Mouse (Mus musculus) cortical plate, adult 2 months (tissue): ENCODE measurements around the gene Cxcr1. TPM values are rescaled to one million over a fixed set of nuclear protein-coding genes. Genes with fewer than 3 reads are reported as not detected.

Experiments
- H3K27ac ChIP-seq: fragments of 200-500 bp; 2 replicates; pipeline ENCODE4 v1.5.1; 2012; ENCODE audit warnings: low read length, control low read depth, inconsistent platforms; ENCODE audit not compliant: insufficient read depth
- H3K4me1 ChIP-seq: fragments of 200-500 bp; 2 replicates; pipeline ENCODE4 v1.6.1; 2011; ENCODE audit warnings: low read length; ENCODE audit not compliant: control insufficient read depth, insufficient read depth
- H3K4me3 ChIP-seq: fragments of 200-500 bp; 2 replicates; pipeline ENCODE4 v1.5.1; 2011; ENCODE audit warnings: mild to moderate bottlenecking, low read length, control low read depth; ENCODE audit not compliant: insufficient read depth
- CTCF ChIP-seq: fragments of 200-500 bp; IDR thresholded peaks from 2 replicates; pipeline ENCODE4 v1.5.1; 2011; ENCODE audit warnings: mild to moderate bottlenecking, control low read depth, low read length; ENCODE audit not compliant: insufficient read depth; ENCODE audit errors: extremely low read depth
- POLR2A ChIP-seq: fragments of 200-500 bp; IDR thresholded peaks from 2 replicates; pipeline ENCODE4 v1.6.1; 2011; ENCODE audit warnings: mild to moderate bottlenecking, low read length, control low read depth; ENCODE audit not compliant: insufficient read depth; ENCODE audit errors: extremely low read depth
- polyA plus RNA-seq: library from polyadenylated mRNA; depleted of rRNA; stranded (reverse); fragments of >200 nt; gene quantifications from 2 replicates; pipeline ENCODE4 v1.2.3, GENCODE M21; 2012

The Cxcr1 gene
- polyA plus RNA-seq, 1 experiment, result not detected

GRCm38 (mm10) chr1:74197726-74198470, 3.5 kb upstream of the Cxcr1 start:
- H3K4me3 ChIP-seq, result no peak overlapping the region
- peaks cover 3% of the 10 kb centered on the region; the same call in 1 of the 2 replicates for H3K4me1 ChIP-seq
- TF ChIP-seq CTCF, result no peak
- TF ChIP-seq POLR2A, result peak; percentile 55; the same call in 1 of the 2 replicates
- H3K27ac ChIP-seq, result no peak overlapping the region; the same call in 1 of the 2 replicates

- H3K27ac ChIP-seq, result no peak overlapping the region
- H3K4me1 ChIP-seq, result peaks cover 3% of the 10 kb centered on the region; the same call in 1 of the 2 replicates
- no peak overlapping the region for H3K4me3 ChIP-seq
Measured at GRCm38 (mm10) chr1:74196621-74197419, 2.4 kb upstream of the Cxcr1 start.

GRCm38 (mm10) chr1:74195961-74196360, 1.5 kb upstream of the Cxcr1 start:
- no peak overlapping the region for H3K4me3 ChIP-seq
- TF ChIP-seq POLR2A (no peak), CTCF (peak; percentile 51)
- H3K27ac ChIP-seq, result no peak overlapping the region
- H3K4me1 ChIP-seq, result peaks cover 3% of the 10 kb centered on the region; the same call in 1 of the 2 replicates

More at GRCm38 (mm10) chr1:74196621-74197419, 2.4 kb upstream of the Cxcr1 start:
- TF ChIP-seq CTCF (no peak), POLR2A (no peak)

- TF ChIP-seq POLR2A, result no peak
- TF ChIP-seq CTCF, result no peak
- Histone ChIP-seq H3K4me3 (no peak overlapping the region), H3K27ac (no peak overlapping the region), H3K4me1 (no peaks in the 10 kb centered on the region)
Measured at GRCm38 (mm10) chr1:74192711-74193110, 1.7 kb downstream of the Cxcr1 start.

- TF ChIP-seq CTCF, result no peak
- no peak for TF ChIP-seq POLR2A
- H3K27ac ChIP-seq, result no peak overlapping the region
- no peak overlapping the region for H3K4me3 ChIP-seq
- no peaks in the 10 kb centered on the region for H3K4me1 ChIP-seq
Measured at GRCm38 (mm10) chr1:74190471-74190870, 4.0 kb downstream of the Cxcr1 start.

GRCm38 (mm10) chr1:74183006-74183405, 11.4 kb downstream of the Cxcr1 start:
- Histone ChIP-seq H3K4me3 (no peak overlapping the region), H3K4me1 (no peaks in the 10 kb centered on the region), H3K27ac (no peak overlapping the region)
- TF ChIP-seq CTCF (no peak), POLR2A (no peak)

GRCm38 (mm10) chr1:74181462-74181861, 13.0 kb downstream of the Cxcr1 start:
- Histone ChIP-seq H3K27ac (no peak overlapping the region), H3K4me3 (no peak overlapping the region), H3K4me1 (no peaks in the 10 kb centered on the region)
- TF ChIP-seq POLR2A (no peak), CTCF (no peak)

- no peak overlapping the region for H3K27ac ChIP-seq
- TF ChIP-seq POLR2A (no peak), CTCF (no peak)
- no peaks in the 10 kb centered on the region for H3K4me1 ChIP-seq
- no peak overlapping the region for H3K4me3 ChIP-seq
Measured at GRCm38 (mm10) chr1:74179624-74180408, 14.6 kb downstream of the Cxcr1 start.

- Histone ChIP-seq H3K4me3 (no peak overlapping the region), H3K4me1 (no peaks in the 10 kb centered on the region), H3K27ac (no peak overlapping the region)
- TF ChIP-seq POLR2A (no peak), CTCF (no peak)
Measured at GRCm38 (mm10) chr1:74178618-74179017, 15.8 kb downstream of the Cxcr1 start.

GRCm38 (mm10) chr1:74175731-74176130, 18.7 kb downstream of the Cxcr1 start:
- Histone ChIP-seq H3K27ac (no peak overlapping the region), H3K4me3 (no peak overlapping the region), H3K4me1 (no peaks in the 10 kb centered on the region)
- no peak for TF ChIP-seq POLR2A
- TF ChIP-seq CTCF, result no peak
